Mouse (Mus musculus): ENCODE results near the gene Slc28a1.
"Not testable (repeated sequence)": the region's sequence is repeated elsewhere in the genome, so short reads cannot be mapped to it uniquely, and the experiment has no call there.

The Slc28a1 gene

DNA sequence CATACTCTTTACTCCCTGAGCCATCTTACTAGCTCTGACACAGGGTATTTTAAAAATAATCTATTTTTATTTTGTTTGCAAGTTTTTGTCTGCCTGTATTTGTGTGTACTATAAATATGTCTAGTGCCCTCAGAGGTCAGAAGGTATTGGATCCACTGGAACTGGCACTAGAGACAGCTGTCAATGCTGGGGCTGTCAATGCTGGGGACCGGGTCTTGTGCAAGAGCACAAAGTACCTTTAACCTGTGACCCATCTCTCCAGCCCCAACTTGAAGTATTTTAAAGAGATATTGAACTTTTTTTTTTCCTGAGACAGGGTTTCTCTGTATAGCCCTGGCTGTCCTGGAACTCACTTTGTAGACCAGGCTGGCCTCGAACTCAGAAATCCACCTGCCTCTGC lies 59.3 kb downstream of the Slc28a1 start:
- DNase-seq: no peak

DNA sequence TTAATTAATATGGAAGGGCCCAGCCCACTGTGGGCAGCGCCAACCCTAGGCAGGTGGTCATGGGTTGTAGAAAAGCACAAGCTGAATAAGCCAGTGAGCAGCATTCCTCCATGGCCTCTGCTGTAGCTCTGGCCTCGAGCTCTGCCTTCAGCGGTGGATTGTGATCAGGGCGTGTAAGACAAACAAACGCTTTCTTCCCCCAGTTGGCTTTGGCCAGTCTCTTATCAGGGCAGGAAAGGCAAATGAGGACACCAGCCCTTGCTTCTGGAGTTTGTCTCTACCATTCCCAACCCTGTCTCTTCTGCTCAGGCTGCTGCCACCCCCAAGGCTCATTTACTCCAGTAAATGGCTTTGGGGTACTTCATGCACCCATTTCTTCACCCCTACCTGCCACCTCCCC lies 60.1 kb downstream of the Slc28a1 start:
- no peak for DNase-seq

DNA sequence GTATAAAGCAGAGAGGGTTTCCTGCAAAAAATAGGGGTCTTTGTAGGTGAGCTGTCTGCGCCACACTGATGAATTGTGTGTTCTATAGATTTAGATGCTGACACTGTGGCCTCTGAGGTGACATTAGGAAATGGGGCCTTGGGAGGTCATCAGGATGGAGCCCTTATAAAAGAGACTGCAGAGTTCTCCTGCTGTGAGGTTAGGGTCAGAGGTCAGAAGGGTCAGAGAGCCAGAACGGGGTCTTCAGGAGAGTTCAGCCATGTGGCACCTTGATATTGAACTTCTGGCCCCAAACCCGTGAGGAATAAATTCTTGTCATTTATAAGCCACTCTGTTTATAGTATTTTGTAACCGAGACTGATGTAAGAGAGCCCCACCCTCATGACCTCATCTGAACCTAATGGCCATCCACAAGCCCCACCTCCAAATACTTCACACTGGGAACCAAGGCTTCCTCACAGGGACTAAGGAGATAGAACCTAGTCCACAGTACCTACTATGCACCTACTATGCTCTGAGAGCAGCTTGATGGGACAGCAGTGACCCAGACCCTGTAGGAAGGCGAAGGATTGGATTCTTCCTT lies 61.7 kb downstream of the Slc28a1 start:
- DNase-seq: no peak

DNA sequence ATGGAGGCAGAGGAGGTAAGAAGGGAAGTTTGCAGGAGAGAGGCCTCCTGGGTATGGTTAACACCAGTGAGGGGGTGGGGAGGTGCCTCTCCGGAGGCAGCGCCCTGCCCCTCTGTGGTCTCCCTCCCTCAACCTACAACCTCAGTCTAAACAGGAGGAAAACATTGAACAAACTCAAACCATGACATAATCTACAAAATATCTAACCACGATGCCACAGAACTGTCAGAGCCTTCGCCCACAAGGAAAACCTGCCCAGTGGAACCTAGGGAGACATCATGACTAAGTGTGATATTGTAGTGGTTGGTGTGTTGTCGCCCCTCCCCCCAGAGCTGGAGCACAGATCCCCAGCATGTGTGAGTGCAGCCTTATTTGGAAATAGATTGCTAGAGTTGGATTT lies 64.9 kb downstream of the Slc28a1 start:
- DNase-seq: no peak

DNA sequence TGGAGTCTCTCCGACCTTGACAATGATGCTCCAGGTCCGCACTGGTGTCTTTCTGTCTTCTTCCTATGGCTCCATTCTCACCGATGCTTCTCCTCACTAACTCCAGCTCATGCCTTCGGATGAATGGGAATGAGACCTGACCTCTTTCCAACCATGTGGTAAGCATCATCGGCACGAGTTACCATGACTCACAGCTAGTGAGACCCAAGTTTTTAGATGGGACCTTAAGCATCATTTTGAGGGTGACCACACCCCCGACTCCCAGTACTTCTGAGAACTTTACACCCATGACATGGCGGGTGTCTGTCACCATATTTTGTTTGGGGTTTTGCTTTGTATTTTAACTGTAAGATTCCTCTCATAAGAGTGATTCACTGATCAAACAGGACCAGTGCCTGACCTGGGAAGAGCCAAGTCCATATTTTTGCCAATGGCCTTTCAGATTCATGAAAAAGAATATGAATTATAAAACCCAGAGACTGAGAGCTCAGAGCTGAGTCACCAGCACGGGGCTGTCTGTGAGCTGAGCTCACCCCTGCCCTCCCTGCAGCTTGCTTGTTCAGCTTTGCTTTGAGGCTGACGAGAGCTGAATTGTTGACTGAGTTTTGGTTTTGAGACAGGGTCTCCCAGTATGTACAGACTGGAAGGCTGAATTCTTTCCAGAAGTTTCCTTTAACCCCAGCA lies 68.0 kb downstream of the Slc28a1 start:
- peak; percentile 93 for DNase-seq

DNA sequence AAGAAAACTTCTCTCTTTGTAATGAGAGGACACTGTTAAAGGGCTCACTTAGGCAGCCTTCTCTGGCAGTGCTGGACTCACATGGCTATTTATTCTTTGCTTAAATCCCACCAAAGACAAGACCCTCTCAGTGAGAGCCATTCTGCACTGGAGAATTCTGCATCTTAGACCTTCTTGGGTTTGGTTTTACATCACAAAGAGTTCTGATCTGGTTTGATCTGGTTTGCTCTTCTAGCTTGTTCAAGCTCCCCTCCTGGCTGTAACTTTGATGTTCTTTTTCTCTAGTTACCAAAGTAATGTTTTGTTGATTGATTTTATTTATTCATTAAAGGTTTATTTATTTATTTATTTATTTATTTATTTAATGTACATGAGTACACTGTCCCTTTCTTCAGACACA lies 68.6 kb downstream of the Slc28a1 start:
- no peak for DNase-seq

DNA sequence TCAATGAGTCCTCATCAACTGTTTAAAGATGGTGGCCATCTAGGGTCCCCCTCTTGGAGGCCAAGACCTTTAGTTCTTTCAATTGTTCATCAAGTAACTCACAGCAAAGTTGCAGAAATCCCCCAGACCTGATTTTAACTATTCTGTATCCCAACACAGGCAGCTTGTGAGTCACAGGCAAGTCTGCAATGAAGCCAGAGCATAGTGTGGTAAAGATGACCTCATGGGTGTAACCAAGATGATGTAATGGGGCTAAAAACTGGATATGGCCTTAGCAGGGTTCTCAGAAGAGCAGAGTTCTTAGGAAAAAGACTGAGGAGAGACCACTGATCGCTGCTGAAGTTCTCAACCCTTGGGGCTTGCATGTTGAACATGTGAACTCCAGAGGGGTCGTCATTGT lies 69.5 kb downstream of the Slc28a1 start:
- DNase-seq: no peak

DNA sequence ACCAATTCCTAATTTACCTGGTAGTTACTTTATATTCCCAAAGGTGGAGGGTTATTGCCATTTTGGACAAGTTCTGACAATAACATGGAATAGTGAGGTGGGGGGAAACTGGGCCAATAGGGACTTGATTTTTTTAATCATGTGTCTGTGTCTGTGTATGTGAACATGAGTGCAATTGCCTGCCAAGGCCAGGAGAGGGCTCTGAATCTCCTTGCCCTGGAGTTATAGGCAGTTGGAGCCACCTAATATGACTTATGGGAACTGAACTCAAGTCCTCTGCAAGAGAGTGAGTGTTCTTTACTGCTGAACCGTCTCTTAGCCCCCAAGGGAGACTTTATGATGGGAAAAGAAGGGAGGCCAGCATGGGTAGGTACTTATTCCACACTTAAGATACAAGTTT lies 70.1 kb downstream of the Slc28a1 start:
- DNase-seq: no peak

DNA sequence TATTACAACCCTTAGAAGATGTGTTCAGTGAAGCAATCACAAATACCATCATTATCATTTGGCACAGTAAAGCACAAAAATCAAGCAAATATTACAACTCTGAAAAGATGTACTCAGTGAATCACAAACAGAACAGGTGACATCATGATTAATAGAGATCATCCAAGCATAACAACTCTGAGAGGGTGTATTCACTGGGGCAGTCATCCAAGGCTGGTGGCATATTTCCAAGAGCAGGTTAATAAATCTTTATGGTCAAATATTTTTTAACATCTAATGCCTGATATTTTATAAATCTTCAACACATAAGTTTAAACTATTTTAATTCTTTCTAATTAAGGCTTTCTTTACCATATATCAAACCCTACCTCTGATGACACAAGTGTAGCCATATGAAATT lies 71.4 kb downstream of the Slc28a1 start:
- not testable (repeated sequence) for DNase-seq

DNA sequence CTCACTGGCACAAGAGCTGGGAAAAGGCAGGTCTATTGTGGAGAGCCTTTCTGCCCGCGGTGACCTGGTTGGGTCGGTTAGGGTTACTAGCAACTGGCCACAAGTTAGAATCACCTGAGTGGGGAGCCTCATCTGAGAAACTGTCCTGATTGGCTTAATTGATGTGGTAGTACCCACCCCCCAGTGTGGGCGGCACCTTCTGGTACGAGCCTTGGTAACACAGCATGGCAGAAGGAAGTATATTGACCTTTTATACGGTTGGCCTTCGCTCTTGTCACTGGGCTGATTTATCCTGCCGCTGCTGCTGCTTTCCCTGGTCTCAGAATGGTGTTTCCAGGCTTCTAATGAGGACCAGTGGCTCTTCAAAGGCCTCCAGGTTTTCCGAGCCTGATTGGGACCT lies 74.6 kb downstream of the Slc28a1 start:
- DNase-seq: no peak

DNA sequence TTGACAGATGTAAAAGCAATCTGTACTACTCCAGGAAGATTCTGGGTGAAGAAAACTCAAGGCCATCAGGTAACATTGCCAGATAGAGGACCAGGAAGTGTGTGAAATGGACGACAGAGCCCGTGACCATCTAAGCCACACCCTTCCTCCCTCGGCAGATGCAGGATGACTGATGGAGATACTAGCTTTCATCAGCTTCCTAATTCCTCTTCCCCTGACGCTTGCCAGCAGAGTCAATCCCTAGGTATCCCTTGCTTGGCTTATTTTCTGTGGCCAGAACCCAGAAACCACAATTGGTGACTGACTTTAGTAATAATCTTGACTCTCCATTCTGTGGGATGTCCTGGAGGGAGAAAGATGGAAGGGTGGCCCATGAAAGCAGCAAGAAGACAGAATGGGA lies 80.9 kb downstream of the Slc28a1 start:
- DNase-seq: no peak

DNA sequence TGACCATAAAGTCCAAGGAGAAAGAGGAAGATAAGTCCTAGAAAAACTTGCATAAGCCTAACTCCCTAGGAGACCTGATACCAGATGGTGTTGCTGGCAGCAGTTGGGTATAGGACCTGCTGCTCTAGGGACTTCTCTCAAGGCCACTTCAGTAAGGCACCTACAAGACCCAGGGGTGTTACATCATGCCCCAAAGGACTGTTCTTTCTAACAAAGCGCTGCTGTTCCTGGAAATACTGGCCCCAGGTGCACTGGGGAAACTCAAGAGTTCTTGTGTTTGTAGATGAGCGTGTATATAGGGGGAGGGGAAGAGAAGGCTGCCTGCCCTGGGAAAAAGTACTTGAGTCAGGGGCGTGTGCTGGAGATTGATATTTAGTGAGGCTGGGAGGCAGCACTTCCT lies 82.2 kb downstream of the Slc28a1 start:
- no peak for DNase-seq

DNA sequence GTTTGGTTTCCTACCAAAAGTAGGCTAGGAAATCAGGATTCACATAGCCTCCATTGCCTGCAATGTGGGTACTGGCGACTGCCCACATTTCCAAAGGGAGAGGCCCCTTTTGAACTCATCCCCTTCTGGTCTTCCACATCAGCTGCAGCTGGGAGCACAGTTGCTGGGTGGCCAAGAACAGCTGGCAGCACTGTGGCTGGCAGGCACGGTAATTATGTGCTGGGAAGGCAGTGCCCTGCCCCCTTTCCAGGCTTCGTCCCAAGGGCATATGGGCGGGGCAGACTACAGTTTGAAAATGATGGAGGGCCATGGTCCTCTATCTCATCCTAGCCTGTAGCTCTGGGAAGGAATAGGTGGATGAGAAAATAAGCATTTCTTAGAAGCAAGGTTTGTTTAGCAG lies 83.9 kb downstream of the Slc28a1 start:
- peak; percentile 91 for DNase-seq

DNA sequence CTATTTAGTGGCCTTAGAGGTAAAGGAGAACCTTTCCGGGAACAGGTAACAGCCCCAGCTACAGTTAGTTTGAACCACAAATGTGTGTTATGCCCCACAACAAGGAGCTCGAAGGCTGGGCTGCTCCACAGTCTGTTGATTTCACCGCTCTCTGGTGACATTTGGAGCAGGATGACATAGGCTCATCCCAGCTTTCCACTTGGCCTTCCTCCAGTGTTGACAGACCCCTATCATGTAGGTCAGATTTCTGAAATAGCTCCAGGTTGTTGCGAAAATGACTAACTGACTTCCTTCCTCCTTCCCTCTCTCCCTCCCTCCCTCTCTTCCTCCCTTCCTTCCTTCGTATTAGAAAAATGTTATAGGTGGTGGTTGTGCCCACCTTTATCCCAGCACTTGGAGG lies 84.5 kb downstream of the Slc28a1 start:
- peak; percentile 86 for DNase-seq

DNA sequence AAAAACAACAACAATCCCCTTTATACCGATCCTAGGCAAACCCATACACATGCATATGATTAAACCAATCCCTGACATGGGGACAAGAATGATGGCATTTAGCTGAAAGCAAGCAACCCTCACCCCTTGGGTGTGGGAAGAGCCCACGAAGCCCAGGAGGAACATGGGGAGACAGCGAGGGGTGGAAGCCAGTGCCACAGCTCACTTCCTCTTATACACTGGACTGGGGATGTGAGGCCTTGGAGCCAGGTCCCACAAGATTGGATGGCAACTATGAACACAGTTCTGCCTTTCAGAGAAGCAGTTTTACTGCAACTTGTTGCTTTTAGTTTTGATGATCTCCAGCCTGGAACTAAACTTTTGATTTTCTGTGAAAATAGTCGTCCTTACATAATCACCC lies 85.2 kb downstream of the Slc28a1 start:
- DNase-seq: peak; percentile 86

DNA sequence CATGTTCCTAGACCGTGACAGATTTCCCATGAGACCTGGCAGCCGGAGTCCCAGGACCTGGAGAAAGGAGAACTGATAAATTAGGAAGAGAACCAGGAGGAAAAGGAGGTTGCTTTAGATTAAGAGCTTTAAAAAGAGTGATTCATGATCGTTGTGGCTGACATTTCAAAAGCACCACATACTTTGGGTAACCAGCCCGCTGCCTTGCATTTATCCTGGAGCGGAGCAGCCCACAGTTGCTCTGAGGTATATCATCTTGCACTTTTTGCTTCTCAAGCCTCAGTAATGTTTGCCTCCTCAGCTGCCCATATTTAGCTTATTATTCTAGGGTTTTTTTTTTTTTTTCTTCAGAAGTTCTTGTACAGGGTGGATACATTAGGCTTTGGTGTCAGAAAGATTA lies 87.8 kb downstream of the Slc28a1 start:
- DNase-seq: no peak

DNA sequence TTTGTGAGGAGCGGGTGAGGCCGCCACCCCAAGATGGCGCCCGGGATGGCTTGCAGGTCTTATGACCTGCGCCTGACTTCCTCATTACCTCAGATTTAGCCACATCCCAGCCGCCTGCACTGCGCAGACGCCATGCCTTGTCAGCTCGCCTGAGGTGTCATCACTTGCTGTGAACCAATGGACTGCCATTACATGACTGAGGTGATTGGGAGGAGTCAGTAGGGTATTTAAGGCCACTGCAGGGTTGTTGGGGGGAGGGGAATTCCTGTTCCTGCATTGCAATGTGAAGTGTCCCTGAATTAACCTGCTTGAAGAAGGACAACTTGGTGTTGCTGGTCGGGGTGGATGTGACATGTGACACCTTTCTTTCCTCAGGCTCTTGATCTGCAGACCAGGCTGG lies 89.0 kb downstream of the Slc28a1 start:
- not testable (repeated sequence) for DNase-seq

DNA sequence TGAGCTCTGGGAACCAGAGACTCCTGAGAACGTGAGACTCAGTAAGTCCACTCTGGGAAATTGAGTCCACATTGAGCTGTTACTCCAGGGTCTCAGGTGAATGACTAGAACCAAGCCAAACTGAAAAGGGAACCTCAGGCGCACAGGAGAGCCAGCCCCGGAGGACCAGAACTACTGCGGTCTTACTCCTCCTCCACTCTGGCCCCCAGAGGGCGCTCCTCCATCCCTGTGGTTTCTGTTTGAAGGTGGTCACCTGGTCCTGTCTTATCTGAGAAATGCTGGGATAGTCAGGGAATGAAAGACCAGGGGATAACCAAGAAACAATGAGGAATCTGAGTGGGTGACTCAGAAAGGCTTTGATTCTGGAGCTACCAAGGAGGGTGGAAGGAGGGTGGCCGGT lies 94.3 kb downstream of the Slc28a1 start:
- DNase-seq: peak; percentile 95

DNA sequence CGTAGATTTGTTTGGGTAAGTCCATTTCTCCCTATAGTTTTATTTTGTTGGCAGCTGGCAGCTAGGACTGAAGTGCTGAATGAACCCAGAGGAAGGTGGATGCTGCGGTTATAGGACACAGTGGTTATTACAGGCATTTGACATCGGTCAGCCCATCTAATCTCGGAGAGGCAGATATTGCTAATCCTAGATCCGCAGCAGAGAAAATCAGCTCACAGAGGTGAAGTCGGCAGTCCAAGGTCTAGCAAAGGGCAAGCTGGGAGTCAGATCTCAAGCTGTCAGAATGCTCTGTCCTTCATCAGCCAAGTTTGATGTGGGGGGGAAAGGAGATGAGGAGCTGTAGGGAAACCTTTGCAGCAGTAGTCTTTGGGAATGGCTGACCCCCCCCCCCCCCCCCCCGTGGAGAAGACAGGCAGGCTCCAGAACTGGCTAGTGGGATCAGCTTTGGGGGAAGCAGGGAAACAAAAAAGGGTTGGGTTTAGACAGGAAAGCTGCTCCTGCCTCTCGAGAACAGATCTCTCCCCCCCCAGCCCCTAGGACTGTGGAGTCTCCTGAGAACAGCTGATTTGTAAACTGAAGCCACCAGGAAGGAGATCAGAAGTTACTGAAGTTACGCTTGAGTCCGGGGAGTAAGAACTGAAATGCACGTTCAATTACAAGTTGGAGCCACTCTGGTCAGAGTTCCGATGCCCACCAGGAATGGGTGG lies 95.5 kb downstream of the Slc28a1 start:
- DNase-seq: no peak

DNA sequence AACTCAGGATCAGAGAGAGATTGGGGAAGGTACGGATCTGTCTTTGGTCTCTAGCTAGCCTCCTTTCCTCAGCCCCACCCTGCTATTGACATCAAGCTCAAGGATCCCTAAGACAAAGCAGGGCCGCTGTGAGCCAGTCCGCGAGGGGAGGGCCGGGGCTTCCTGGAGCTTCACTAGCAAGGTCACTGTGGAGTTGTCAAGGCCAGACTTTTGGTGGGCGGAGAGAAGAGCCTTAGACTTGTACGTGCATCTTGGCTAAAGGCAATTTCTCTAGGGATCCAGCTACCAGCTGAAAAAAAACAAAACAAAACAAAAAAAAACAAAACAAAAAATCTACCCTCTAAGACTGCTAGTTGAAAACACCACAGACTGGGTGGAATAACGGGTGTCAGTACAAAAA lies 97.2 kb downstream of the Slc28a1 start:
- peak; percentile 94 for DNase-seq

DNA sequence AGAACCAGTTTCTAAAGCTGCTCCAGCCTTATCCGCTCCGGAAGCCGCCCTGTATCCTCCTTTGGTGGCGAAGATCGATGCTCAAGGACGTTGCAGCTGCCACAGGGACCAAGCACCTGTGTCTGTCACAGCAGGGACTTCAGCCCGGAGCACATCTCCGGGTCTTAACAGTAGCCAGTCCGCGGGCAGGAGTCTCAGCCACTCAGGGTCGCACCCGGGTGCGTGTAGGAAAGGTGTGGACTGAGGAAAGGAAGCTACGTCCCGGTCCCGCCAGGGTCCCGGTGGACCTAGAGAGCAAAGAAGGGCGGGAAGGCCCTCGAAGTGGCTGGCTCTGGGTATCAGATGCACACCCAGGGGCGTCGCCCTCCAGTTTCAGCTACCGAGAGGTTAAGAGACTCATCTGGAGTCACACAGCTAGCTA lies 97.7 kb downstream of the Slc28a1 start:
- peak; percentile 99 for DNase-seq

DNA sequence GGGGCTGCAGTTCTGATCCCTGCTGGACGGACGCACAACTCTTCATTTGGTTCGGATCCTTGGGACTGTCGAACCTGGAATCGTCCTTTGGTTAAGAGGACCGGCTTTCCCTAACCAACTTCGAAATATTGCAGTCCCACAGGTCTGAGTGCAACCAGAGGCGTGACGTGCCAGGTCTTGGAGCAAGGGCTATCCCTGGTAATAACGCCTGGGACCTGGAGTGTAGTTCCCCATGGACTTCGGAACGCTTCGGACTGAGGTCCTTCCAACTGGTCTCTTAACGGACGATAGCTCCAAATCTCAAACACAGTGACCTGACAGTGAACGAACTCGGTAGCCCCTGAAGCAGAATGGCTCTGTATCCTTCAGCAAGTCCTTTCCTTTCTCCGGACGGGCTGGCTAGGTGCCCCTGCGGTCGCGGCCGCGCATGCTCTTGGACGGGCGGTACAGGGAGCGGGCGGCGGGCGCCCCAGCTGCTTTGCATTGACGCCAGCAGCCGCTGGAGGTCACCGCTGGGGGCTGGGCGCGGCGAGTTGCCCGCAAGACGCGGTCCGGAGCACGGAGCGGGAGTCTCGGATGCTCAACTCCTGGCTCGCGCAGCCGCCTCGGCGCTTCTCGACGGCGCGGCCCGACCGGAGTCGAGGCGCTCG lies 98.2 kb downstream of the Slc28a1 start:
- DNase-seq: peak; percentile 100

DNA sequence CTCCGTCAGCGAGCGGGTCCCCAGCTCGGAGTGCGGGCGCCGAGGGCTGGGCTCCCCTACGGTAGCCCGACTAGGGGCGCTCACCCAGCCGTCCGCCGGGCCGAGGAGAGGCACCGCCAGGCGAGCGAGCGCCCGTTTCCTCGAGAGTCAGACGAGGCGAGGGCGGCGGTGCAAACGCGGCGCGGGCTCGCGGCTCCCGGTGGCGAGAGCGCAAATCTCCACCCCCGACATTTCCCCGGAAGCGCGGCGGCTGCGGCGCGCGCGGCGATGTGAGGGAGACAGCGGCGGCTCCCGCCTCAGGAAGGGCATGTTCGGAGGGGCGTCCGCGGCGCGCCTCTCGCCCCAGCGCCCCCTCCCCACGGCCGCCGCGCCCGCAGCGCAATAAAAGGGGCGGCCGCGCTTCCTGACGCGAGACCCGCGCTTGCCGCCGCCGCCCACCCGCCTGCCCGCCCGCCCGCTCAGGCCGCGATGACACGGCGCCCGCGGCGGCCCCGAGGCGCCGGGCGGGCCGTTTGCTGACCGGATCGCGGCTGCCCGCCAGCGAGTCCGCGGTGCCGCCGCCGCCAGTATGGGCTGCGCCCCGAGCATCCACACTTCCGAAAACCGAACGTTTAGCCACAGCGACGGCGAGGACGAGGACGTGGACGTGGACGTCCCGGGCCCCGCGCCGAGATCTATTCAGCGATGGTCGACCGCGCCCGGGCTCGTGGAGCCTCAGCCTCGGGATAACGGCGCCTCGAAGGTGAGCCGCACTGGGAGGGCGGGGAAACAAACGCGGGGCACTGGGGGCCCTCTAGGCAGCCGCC lies 99.0 kb downstream of the Slc28a1 start, which contains the start of gene Pde8a:
Gene Pde8a (plus strand): TSS at position 250 of the 806 bp plus-strand sequence.
- peak; percentile 95 for DNase-seq

Measured in heart, adult 11 months (tissue).